In the genomic region with DNA sequence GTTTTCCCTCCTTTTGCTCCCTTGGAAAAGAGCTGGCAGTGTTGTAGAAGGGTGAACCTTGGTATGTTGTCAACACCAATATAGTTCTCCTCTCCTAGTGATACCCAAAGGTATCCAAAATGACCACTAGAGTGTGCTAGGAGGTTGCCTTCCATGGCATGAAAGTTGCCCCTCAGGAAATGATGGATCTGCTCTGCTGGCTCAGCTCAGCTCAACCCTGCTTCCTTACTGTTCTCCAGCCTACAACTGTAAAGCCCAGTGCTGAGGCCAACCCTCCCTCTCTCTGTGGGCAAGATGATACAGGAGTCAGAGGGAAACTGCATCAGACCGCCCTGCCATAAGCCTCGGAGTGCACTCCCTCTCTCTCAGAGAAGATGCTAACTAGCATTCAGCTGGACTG, we compare ENCODE assay signal across 8 mouse cellular contexts. TPM values are rescaled to one million over a fixed set of nuclear protein-coding genes. Genes with fewer than 3 reads are reported as not detected.
DNase-seq lines count a peak whose midpoint lies in the region; ATAC-seq and TF ChIP-seq lines count a peak whose summit lies in the region.

No protein-coding gene starts in this region.

- no peak for DNase-seq in heart, postnatal 0 days (ENCODE audit: low spot score)
- DNase-seq in thymus, postnatal 0 days (ENCODE audit: low spot score) = peak; percentile 5
- DNase-seq in thymus, postnatal 25 days = no peak
- peak; percentile 25 for DNase-seq in embryo, embryonic 9.5 days (ENCODE audit: extremely low spot score)
- DNase-seq in limb, embryonic 14.5 days (ENCODE audit: low spot score) = peak; percentile 60
- DNase-seq in urinary bladder, postnatal 4 days (ENCODE audit: low spot score in 2 of 2) = no peak

- no peak overlapping the region for H3K27ac ChIP-seq in heart, postnatal 0 days (ENCODE audit: low read depth)
- no peak overlapping the region for H3K27ac ChIP-seq in heart, embryonic 12.5 days (ENCODE audit: poor library complexity, severe bottlenecking)
- no peak overlapping the region for H3K27ac ChIP-seq in limb, embryonic 14.5 days (replicated peaks; ENCODE audit: low read depth, low read length)

- no peak overlapping the region for H3K4me2 ChIP-seq in heart, postnatal 0 days (ENCODE audit: low read depth, low read length)
- no peak overlapping the region for H3K4me2 ChIP-seq in heart, embryonic 12.5 days
- H3K4me2 ChIP-seq in limb, embryonic 14.5 days (replicated peaks; ENCODE audit: low read depth, low read length, severe bottlenecking) = no peak overlapping the region

- 76% methylated on average over 2 of the region's 2 CpGs for WGBS in heart, postnatal 0 days
- 69% methylated on average over 2 of the region's 2 CpGs for WGBS in heart, embryonic 12.5 days
- 61% methylated on average over 2 of the region's 2 CpGs for WGBS in limb, embryonic 14.5 days

- H3K9ac ChIP-seq in heart, postnatal 0 days (replicated peaks; ENCODE audit: low read depth, low read length) = no peak overlapping the region
- H3K9ac ChIP-seq in heart, embryonic 12.5 days = no peak overlapping the region
- 0 out of 2 replicates have a peak overlapping the region, but pooled peaks have one; percentile 7 for H3K9ac ChIP-seq in limb, embryonic 14.5 days (ENCODE audit: low read depth, low read length, severe bottlenecking)

- peak; percentile 49; the same call in 1 of the 2 replicates for ATAC-seq in heart, postnatal 0 days (ENCODE audit: insufficient read depth, low read depth)
- no peak for ATAC-seq in heart, embryonic 12.5 days (ENCODE audit: insufficient number of reproducible peaks, low FRiP score)
- ATAC-seq in limb, embryonic 14.5 days (ENCODE audit: low FRiP score, low read depth) = peak; percentile 63; the same call in 1 of the 2 replicates
- ATAC-seq in erythroid progenitor cell, adult 5-6 weeks (replicated peaks; ENCODE audit: low FRiP score, poor library complexity, severe bottlenecking) = no peak

- no peak for TF ChIP-seq EP300 in heart, postnatal 0 days (IDR thresholded peaks at IDR 0.05; ENCODE audit: low read depth)

- no peak overlapping the region for H3K4me3 ChIP-seq in heart, postnatal 0 days (ENCODE audit: low read depth, low read length)
- H3K4me3 ChIP-seq in heart, embryonic 12.5 days = no peak overlapping the region
- no peak overlapping the region for H3K4me3 ChIP-seq in limb, embryonic 14.5 days (replicated peaks; ENCODE audit: low read length)

- no peak for TF ChIP-seq POLR2A in limb, embryonic 14.5 days (IDR thresholded peaks at IDR 0.05; ENCODE audit: borderline replicate concordance, extremely low read depth, insufficient read depth, insufficient read length)

- no peaks in the 10 kb centered on the region for H3K36me3 ChIP-seq in heart, postnatal 0 days (replicated peaks; ENCODE audit: control insufficient read depth, insufficient read depth, low read length)
- H3K36me3 ChIP-seq in heart, embryonic 12.5 days = no peaks in the 10 kb centered on the region
- H3K36me3 ChIP-seq in limb, embryonic 14.5 days (ENCODE audit: control insufficient read depth, insufficient read depth, low read length) = no peaks in the 10 kb centered on the region

- H3K27me3 ChIP-seq in heart, postnatal 0 days (ENCODE audit: control insufficient read depth, insufficient read depth, low read length) = 0 out of 2 replicates have a peak, but pooled peaks cover 8% of the 10 kb centered on the region
- H3K27me3 ChIP-seq in heart, embryonic 12.5 days (replicated peaks) = no peaks in the 10 kb centered on the region
- H3K27me3 ChIP-seq in limb, embryonic 14.5 days (ENCODE audit: control insufficient read depth, insufficient read depth, low read length) = no peaks in the 10 kb centered on the region

- H3K4me1 ChIP-seq in heart, postnatal 0 days (ENCODE audit: control insufficient read depth, insufficient read depth) = no peaks in the 10 kb centered on the region
- H3K4me1 ChIP-seq in heart, embryonic 12.5 days (replicated peaks) = no peaks in the 10 kb centered on the region
- H3K4me1 ChIP-seq in limb, embryonic 14.5 days (ENCODE audit: control insufficient read depth, insufficient read depth, low read length) = no peaks in the 10 kb centered on the region

- peak; percentile 73 for TF ChIP-seq CTCF in heart, postnatal 0 days (IDR thresholded peaks at IDR 0.05; ENCODE audit: low read depth)

- no peaks in the 10 kb centered on the region for H3K9me3 ChIP-seq in heart, postnatal 0 days (replicated peaks; ENCODE audit: control insufficient read depth, low read length)
- H3K9me3 ChIP-seq in heart, embryonic 12.5 days (replicated peaks) = no peaks in the 10 kb centered on the region
- no peaks in the 10 kb centered on the region for H3K9me3 ChIP-seq in limb, embryonic 14.5 days (ENCODE audit: control insufficient read depth, low read length)

RNA-seq across cellular contexts. Expression of a gene that starts 24.5 kb away (rescaled TPM):
- 18.1 and 23.7 TPM in 2 replicates for total RNA-seq in heart, postnatal 0 days (2014; rRNA removed; ENCODE audit: low replicate concordance)
- 26.6 and 29.4 TPM in 2 replicates for polyA plus RNA-seq in heart, postnatal 0 days (2015; fragmentation: Nextera tagmentation; extraction: Ambion mirVana)
- 30.8 and 33.4 TPM in 2 replicates for polyA plus RNA-seq in heart, embryonic 12.5 days (2016; fragmentation: Nextera tagmentation; extraction: Ambion mirVana)
- 3.6 and 4.3 TPM in 2 replicates for polyA plus RNA-seq in thymus, postnatal 0 days (2015; fragmentation: Nextera tagmentation; extraction: Ambion mirVana)
- polyA plus RNA-seq in limb, embryonic 14.5 days (2012; rRNA removed) = 97.4 and 120 TPM in 2 replicates
- 82.7 and 94.3 TPM in 2 replicates for polyA plus RNA-seq in limb, embryonic 14.5 days (2014; fragmentation: Nextera tagmentation; extraction: Ambion mirVana)
- not detected in 2 replicates for total RNA-seq in erythroid progenitor cell, adult 5-6 weeks (2015; ENCODE audit: low replicate concordance)
- total RNA-seq in erythroid progenitor cell, adult 5-6 weeks (2017; ENCODE audit: low replicate concordance) = not detected in 2 replicates

RNA-seq across cellular contexts. Expression of a gene that starts 26.6 kb away (rescaled TPM):
- 0.15 TPM in 1 of 2 replicates, not detected in the other for total RNA-seq in heart, postnatal 0 days (2014; rRNA removed; ENCODE audit: low replicate concordance)
- polyA plus RNA-seq in heart, postnatal 0 days (2015; fragmentation: Nextera tagmentation; extraction: Ambion mirVana) = 0.16 and 0.23 TPM in 2 replicates
- 0.09 TPM in 1 of 2 replicates, not detected in the other for polyA plus RNA-seq in heart, embryonic 12.5 days (2016; fragmentation: Nextera tagmentation; extraction: Ambion mirVana)
- 0.18 and 0.33 TPM in 2 replicates for polyA plus RNA-seq in thymus, postnatal 0 days (2015; fragmentation: Nextera tagmentation; extraction: Ambion mirVana)
- polyA plus RNA-seq in limb, embryonic 14.5 days (2012; rRNA removed) = 2.0 and 2.5 TPM in 2 replicates
- 5.5 and 5.9 TPM in 2 replicates for polyA plus RNA-seq in limb, embryonic 14.5 days (2014; fragmentation: Nextera tagmentation; extraction: Ambion mirVana)
- total RNA-seq in erythroid progenitor cell, adult 5-6 weeks (2015; ENCODE audit: low replicate concordance) = not detected in 2 replicates
- not detected in 2 replicates for total RNA-seq in erythroid progenitor cell, adult 5-6 weeks (2017; ENCODE audit: low replicate concordance)

RNA-seq across cellular contexts. Expression of a gene that starts 54.0 kb away (rescaled TPM):
- total RNA-seq in heart, postnatal 0 days (2014; rRNA removed; ENCODE audit: low replicate concordance) = not detected in 2 replicates
- 0.70 and 0.71 TPM in 2 replicates for polyA plus RNA-seq in heart, postnatal 0 days (2015; fragmentation: Nextera tagmentation; extraction: Ambion mirVana)
- polyA plus RNA-seq in heart, embryonic 12.5 days (2016; fragmentation: Nextera tagmentation; extraction: Ambion mirVana) = 1.4 and 2.2 TPM in 2 replicates
- 103 and 108 TPM in 2 replicates for polyA plus RNA-seq in thymus, postnatal 0 days (2015; fragmentation: Nextera tagmentation; extraction: Ambion mirVana)
- 6.0 and 8.5 TPM in 2 replicates for polyA plus RNA-seq in limb, embryonic 14.5 days (2012; rRNA removed)
- polyA plus RNA-seq in limb, embryonic 14.5 days (2014; fragmentation: Nextera tagmentation; extraction: Ambion mirVana) = 6.1 and 7.6 TPM in 2 replicates
- 2.5 TPM in 1 of 2 replicates, not detected in the other for total RNA-seq in erythroid progenitor cell, adult 5-6 weeks (2015; ENCODE audit: low replicate concordance)
- not detected in 2 replicates for total RNA-seq in erythroid progenitor cell, adult 5-6 weeks (2017; ENCODE audit: low replicate concordance)

Comparison
In these comparisons a context has a peak if more than half of its experiments do, and no peak if none do; other contexts are left out.
1. ATAC-seq: peak in heart, postnatal 0 days (single experiment) and limb, embryonic 14.5 days (single experiment); none in heart, embryonic 12.5 days (single experiment) and erythroid progenitor cell, adult 5-6 weeks (single experiment).
2. DNase-seq: peak in thymus, postnatal 0 days (single experiment), embryo, embryonic 9.5 days (single experiment) and limb, embryonic 14.5 days (single experiment); none in heart, postnatal 0 days (single experiment), thymus, postnatal 25 days (single experiment) and urinary bladder, postnatal 4 days (0 of 2).
3. RNA of a gene that starts 54.0 kb away (polyA plus RNA-seq): 103 to 108 TPM in thymus, postnatal 0 days; 6.0 to 8.5 TPM in limb, embryonic 14.5 days, 1.4 to 2.2 TPM in heart, embryonic 12.5 days and 0.70 to 0.71 TPM in heart, postnatal 0 days; every median in the first group is over 10 times any median in the second.